Mouse (Mus musculus): ENCODE measurements at regions not wholly inside any gene's neighbourhood (a gene's known extent, or its start where the extent isn't known, plus 50 kb on each side); places are given as distances from the start of the nearest gene placed in this dataset.

DNA sequence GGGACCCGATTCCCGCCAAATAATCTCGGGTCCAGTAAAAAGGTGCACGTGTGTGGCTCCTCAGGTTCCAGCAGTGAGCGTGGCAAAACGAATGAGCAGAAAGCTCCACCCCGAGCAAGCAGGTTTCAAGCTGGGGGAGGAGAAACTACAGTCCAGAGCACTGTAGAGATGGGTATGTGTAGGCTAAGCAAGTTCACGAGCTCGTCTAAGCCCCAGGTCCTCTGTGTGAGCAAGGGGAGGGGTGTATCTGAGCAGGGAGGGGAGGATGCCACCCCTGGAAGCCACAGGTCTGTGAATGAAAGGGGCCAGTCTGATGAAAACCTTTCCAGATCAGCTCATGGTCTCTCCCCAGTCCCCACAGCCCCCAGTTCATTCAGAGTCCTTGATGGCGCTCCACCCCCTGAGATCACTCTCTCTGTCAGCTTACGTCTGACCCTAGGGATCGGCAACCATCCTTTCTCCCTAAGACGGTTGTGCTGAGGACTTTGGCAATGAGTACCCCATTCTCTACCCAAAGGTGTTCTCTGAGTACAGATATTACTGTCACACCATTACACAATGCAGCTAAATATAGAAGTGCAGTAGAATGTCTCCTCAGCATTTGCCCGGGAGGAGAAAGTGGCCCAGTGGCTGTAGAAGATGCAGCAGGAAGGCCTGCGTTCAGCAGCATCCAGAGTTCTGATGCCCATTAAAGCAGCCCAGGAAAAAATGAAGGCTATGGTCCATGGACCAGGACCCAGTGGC is 89.2 kb upstream of the Ubl3 start:
- no peak overlapping the region for H3K27ac ChIP-seq (ENCODE audit: insufficient read depth, low read depth)
- no peak overlapping the region for H3K4me3 ChIP-seq (replicated peaks in 1 of 3; ENCODE audit: low read depth in 2 of 3, low read length in 2 of 3, poor library complexity in 1 of 3)
- in situ Hi-C loops (cut with MboI; ENCODE audit: low pct_ligation_motif_present, low pct_unique_long_range_greater_than_20kb, low sequenced_read_pairs), result no loop called here
- H3K9me3 ChIP-seq (replicated peaks; ENCODE audit: low read length), result peaks cover 5% of the 10 kb centered on the region
- H3K9ac ChIP-seq (ENCODE audit: insufficient read depth, low read depth), result no peak overlapping the region
- dilution Hi-C loops (cut with MboI; ENCODE audit: extremely low pct_ligation_motif_present, extremely low pct_unique_long_range_greater_than_20kb, low sequenced_read_pairs), result no loop called here
- H3K36me3 ChIP-seq (replicated peaks in 1 of 2; ENCODE audit: control insufficient read depth in 1 of 2, insufficient read depth in 1 of 2, low read length in 1 of 2), result no peaks in the 10 kb centered on the region
- no peaks in the 10 kb centered on the region for H3K79me2 ChIP-seq (replicated peaks; ENCODE audit: control insufficient read depth, extremely low read depth, insufficient read depth, poor library complexity, severe bottlenecking)
- H3K4me2 ChIP-seq (ENCODE audit: insufficient read depth, low read depth, poor library complexity, severe bottlenecking), result no peak overlapping the region
- DNase-seq (ENCODE audit: extremely low read depth), result no peak
- TF ChIP-seq MAFK (IDR thresholded peaks at IDR 0.05; ENCODE audit: insufficient replicate concordance, low read length), result peak; percentile 40; the same call in 1 of the 2 replicates
- TF ChIP-seq RAD21 (IDR thresholded peaks at IDR 0.05; ENCODE audit: low read depth, low read length), result no peak
- no peak for TF ChIP-seq MXI1 (IDR thresholded peaks at IDR 0.05; ENCODE audit: low read depth, low read length)
- peak; percentile 50; the same call in 1 of the 2 replicates for TF ChIP-seq IRF4 (IDR thresholded peaks at IDR 0.05; ENCODE audit: low read depth, low read length)
- TF ChIP-seq CHD2 (IDR thresholded peaks at IDR 0.05; ENCODE audit: low read length), result no peak
- no peak for TF ChIP-seq ZKSCAN1 (IDR thresholded peaks at IDR 0.05; ENCODE audit: borderline replicate concordance, low read depth, low read length)
- TF ChIP-seq ETS1 (conservative IDR thresholded peaks at IDR 0.05; ENCODE audit: low read depth, low read length), result peak; percentile 41; the same call in 1 of the 2 replicates
- TF ChIP-seq USF1 (IDR thresholded peaks at IDR 0.05; ENCODE audit: low read depth, low read length), result no peak
- no peak for TF ChIP-seq EP300 (IDR thresholded peaks at IDR 0.05; ENCODE audit: low read length)
- TF ChIP-seq MEF2A (IDR thresholded peaks at IDR 0.05; ENCODE audit: borderline replicate concordance, low read depth, low read length), result peak; percentile 88
- no peak for TF ChIP-seq PAX5 (IDR thresholded peaks at IDR 0.05; ENCODE audit: low read length)
- TF ChIP-seq E2F4 (IDR thresholded peaks at IDR 0.05; ENCODE audit: insufficient replicate concordance, low read depth, low read length), result no peak
- TF ChIP-seq MAZ (IDR thresholded peaks at IDR 0.05; ENCODE audit: low read depth, low read length), result no peak
- TF ChIP-seq POLR2AphosphoS2 (IDR thresholded peaks at IDR 0.05; ENCODE audit: low read depth, low read length), result no peak
- H3K4me1 ChIP-seq (ENCODE audit: control insufficient read depth in 1 of 2, insufficient read depth in 2 of 2), result peaks cover 6 to 27% of the 10 kb centered on the region in 2 experiments
- no peaks in the 10 kb centered on the region for H3K27me3 ChIP-seq (replicated peaks)

- TF ChIP-seq BHLHE40 (IDR thresholded peaks at IDR 0.05; ENCODE audit: low read depth, low read length) (no peak), USF2 (conservative IDR thresholded peaks at IDR 0.05; ENCODE audit: low read depth, low read length) (no peak), GABPA (IDR thresholded peaks at IDR 0.05; ENCODE audit: insufficient replicate concordance, low read depth, low read length) (no peak), JUN (IDR thresholded peaks at IDR 0.05; ENCODE audit: insufficient read depth, low read depth, low read length) (no peak), KAT2A (IDR thresholded peaks at IDR 0.05; ENCODE audit: insufficient replicate concordance, low read length) (no peak), CHD2 (IDR thresholded peaks at IDR 0.05; ENCODE audit: low read length) (no peak), ZMIZ1 (IDR thresholded peaks at IDR 0.05; ENCODE audit: low read depth, low read length) (no peak), CTCF (conservative IDR thresholded peaks at IDR 0.05 in 1 of 2, IDR thresholded peaks at IDR 0.05 in 1 of 2; ENCODE audit: low read depth in 2 of 2, low read length in 2 of 2) (no peak), CHD1 (IDR thresholded peaks at IDR 0.05; ENCODE audit: low read depth, low read length) (no peak), SIN3A (IDR thresholded peaks at IDR 0.05; ENCODE audit: low read length) (no peak)
- no peak for DNase-seq (ENCODE audit: extremely low read depth)
- Histone ChIP-seq H3K9ac (ENCODE audit: insufficient read depth, low read depth) (no peak overlapping the region), H3K4me1 (ENCODE audit: control insufficient read depth in 1 of 2, insufficient read depth in 2 of 2) (peaks cover 6 to 34% of the 10 kb centered on the region in 2 experiments), H3K79me2 (replicated peaks; ENCODE audit: control insufficient read depth, extremely low read depth, insufficient read depth, poor library complexity, severe bottlenecking) (no peaks in the 10 kb centered on the region), H3K27ac (ENCODE audit: insufficient read depth, low read depth) (no peak overlapping the region), H3K4me2 (ENCODE audit: insufficient read depth, low read depth, poor library complexity, severe bottlenecking) (no peak overlapping the region), H3K9me3 (replicated peaks; ENCODE audit: low read length) (peaks cover 5% of the 10 kb centered on the region), H3K36me3 (replicated peaks in 1 of 2; ENCODE audit: control insufficient read depth in 1 of 2, insufficient read depth in 1 of 2, low read length in 1 of 2) (no peaks in the 10 kb centered on the region), H3K4me3 (replicated peaks in 1 of 3; ENCODE audit: low read depth in 2 of 3, low read length in 2 of 3, poor library complexity in 1 of 3) (no peak overlapping the region), H3K27me3 (replicated peaks) (no peaks in the 10 kb centered on the region)
- in situ Hi-C loops (cut with MboI; ENCODE audit: low pct_ligation_motif_present, low pct_unique_long_range_greater_than_20kb, low sequenced_read_pairs) (no loop called here), dilution Hi-C loops (cut with MboI; ENCODE audit: extremely low pct_ligation_motif_present, extremely low pct_unique_long_range_greater_than_20kb, low sequenced_read_pairs) (no loop called here)
These were observed 87.9 kb upstream of the Ubl3 start for GRCm38 (mm10) chr5:148640523-148640922.

Measured in CH12.LX (cell line).